Mouse (Mus musculus): Measurements from ENCODE around the gene Dad1. TPM values are rescaled to one million over a fixed set of nuclear protein-coding genes. Genes with fewer than 3 reads are reported as not detected.

The Dad1 gene
- 625 and 632 TPM in 2 replicates for polyA plus RNA-seq (2012; rRNA removed)

DNA sequence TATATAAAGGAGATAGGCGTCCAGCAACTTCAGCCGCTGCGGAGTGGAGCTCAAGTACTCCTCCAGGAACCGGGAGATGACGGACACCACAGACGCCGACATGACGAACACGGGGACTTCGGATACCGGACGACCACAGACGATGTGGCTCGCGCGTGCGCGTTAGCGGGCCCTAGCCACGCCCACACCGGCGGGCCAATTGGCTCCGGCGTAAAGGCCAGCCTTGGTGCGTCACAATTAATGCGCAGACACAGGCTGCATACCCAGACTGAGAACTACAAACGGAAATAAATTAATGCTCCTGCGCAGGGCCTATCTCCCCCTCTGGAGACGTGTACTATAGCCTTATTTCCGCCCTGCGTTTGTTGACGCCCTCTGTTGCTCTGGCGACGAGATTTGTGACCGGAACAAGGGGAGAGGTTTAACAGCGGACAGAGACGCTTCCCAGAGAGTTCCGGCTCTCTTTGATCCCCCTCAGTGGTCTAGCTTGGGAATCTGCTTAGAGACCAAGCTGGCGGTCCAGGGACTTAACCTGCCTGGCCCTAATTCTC is at the start of gene Dad1, which contains the start of gene Abhd4:
Dad1 (minus strand) TSS at position 364 of the 551 bp plus-strand sequence.
Abhd4 (plus strand) TSS at position 448 of the 551 bp plus-strand sequence.
- Histone ChIP-seq H3K27ac (ENCODE audit: control insufficient read depth, insufficient read depth, low read depth, low read length) (peak within 1 kb of the TSS; percentile 66), H3K36me3 (ENCODE audit: control insufficient read depth, insufficient read depth, low read length) (no peaks in the 10 kb centered on the region), H3K4me3 (ENCODE audit: control insufficient read depth, low read depth, low read length) (peak within 1 kb of the TSS; percentile 82), H3K27me3 (ENCODE audit: control insufficient read depth, insufficient read depth, low read length) (no peaks in the 10 kb centered on the region), H3K4me1 (ENCODE audit: control insufficient read depth, insufficient read depth, low read length) (peaks cover 4% of the 10 kb centered on the region)
- TF ChIP-seq CTCF (IDR thresholded peaks at IDR 0.05; ENCODE audit: control insufficient read depth, insufficient read depth, insufficient replicate concordance, low read depth, low read length) (no peak), POLR2A (IDR thresholded peaks at IDR 0.05; ENCODE audit: control insufficient read depth, low read depth, low read length) (peak; percentile 99)

DNA sequence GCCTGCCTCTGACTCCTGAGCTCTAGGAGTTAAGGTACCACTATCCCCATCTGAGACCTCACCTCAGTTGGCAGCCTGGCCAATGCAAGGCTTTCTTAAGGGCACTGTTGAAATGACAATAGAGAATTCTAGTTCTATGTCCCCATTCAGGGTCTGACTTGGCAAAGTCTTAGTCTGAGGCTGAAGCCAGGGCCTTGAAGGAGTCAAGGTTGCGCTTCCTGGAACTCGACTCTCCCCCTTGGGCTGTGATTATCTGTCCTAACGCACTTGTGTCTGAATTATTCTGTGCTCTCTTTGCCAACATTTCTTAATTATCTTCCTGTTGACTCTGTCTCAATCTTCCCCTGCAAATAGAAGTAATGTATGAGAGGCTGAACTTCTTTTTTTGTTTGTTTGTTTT is 46.8 kb upstream of the Dad1 start:
- H3K27ac ChIP-seq (ENCODE audit: control insufficient read depth, insufficient read depth, low read depth, low read length) = 0 out of 2 replicates have a peak overlapping the region, but pooled peaks have one; percentile 42
- TF ChIP-seq CTCF (IDR thresholded peaks at IDR 0.05; ENCODE audit: control insufficient read depth, insufficient read depth, insufficient replicate concordance, low read depth, low read length) (no peak), POLR2A (IDR thresholded peaks at IDR 0.05; ENCODE audit: control insufficient read depth, low read depth, low read length) (no peak)
- H3K4me1 ChIP-seq (ENCODE audit: control insufficient read depth, insufficient read depth, low read length) = no peaks in the 10 kb centered on the region

DNA sequence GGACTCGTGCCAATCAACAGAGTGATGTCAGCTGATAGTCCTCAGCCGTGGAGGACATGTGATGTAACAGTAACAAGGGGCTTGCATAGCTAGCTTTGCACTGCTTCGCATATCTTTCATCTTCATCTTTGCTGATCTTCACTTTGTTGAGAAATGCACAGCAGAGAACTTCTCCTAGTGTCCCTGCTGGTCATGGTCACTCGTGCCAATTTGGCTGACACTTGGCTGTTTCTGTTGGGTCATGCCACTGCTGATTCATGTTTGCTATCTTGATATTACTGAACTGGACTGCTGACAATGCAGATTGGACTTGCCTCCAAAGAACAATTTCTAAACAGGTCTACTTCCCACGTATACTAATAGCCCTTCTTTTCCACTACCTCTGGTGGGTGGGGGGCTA is 46.2 kb upstream of the Dad1 start:
- no peaks in the 10 kb centered on the region for H3K27me3 ChIP-seq (ENCODE audit: control insufficient read depth, insufficient read depth, low read length)
- TF ChIP-seq POLR2A (IDR thresholded peaks at IDR 0.05; ENCODE audit: control insufficient read depth, low read depth, low read length) = no peak
- TF ChIP-seq CTCF (IDR thresholded peaks at IDR 0.05; ENCODE audit: control insufficient read depth, insufficient read depth, insufficient replicate concordance, low read depth, low read length) = no peak
- no peaks in the 10 kb centered on the region for H3K36me3 ChIP-seq (ENCODE audit: control insufficient read depth, insufficient read depth, low read length)
- no peak overlapping the region for H3K4me3 ChIP-seq (ENCODE audit: control insufficient read depth, low read depth, low read length)
- no peak overlapping the region for H3K27ac ChIP-seq (ENCODE audit: control insufficient read depth, insufficient read depth, low read depth, low read length)
- no peaks in the 10 kb centered on the region for H3K4me1 ChIP-seq (ENCODE audit: control insufficient read depth, insufficient read depth, low read length)

More for the DNA sequence above, 46.8 kb upstream of the Dad1 start:
- no peaks in the 10 kb centered on the region for H3K36me3 ChIP-seq (ENCODE audit: control insufficient read depth, insufficient read depth, low read length)
- H3K4me3 ChIP-seq (ENCODE audit: control insufficient read depth, low read depth, low read length) = no peak overlapping the region
- H3K27me3 ChIP-seq (ENCODE audit: control insufficient read depth, insufficient read depth, low read length) = no peaks in the 10 kb centered on the region

DNA sequence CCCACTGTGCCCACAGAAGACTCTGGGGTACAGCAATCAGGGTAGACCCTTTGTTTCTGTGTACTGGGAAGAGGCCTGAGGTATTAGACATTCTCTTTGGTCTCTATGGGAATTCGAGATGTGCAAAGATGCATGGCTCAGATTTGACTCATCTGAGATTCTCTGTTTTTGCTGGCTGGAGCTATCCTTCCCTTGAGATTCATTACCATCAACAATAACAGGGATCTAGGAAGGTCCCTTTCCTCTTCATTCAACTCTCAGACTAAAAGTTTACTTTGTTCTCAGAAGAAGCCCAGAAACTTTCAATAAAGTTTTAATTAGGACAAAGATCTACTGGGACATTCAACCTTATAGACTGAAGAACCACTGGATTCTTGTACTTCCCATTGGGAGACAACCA is 30.9 kb upstream of the Dad1 start, which contains the start of gene Olfr49:
Olfr49 (minus strand) TSS at position 101 of the 400 bp plus-strand sequence.
- H3K4me1 ChIP-seq (ENCODE audit: control insufficient read depth, insufficient read depth, low read length) = no peaks in the 10 kb centered on the region
- no peak for TF ChIP-seq POLR2A (IDR thresholded peaks at IDR 0.05; ENCODE audit: control insufficient read depth, low read depth, low read length)
- no peak for TF ChIP-seq CTCF (IDR thresholded peaks at IDR 0.05; ENCODE audit: control insufficient read depth, insufficient read depth, insufficient replicate concordance, low read depth, low read length)
- H3K36me3 ChIP-seq (ENCODE audit: control insufficient read depth, insufficient read depth, low read length) = no peaks in the 10 kb centered on the region
- no peaks in the 10 kb centered on the region for H3K27me3 ChIP-seq (ENCODE audit: control insufficient read depth, insufficient read depth, low read length)
- no peak within 1 kb of the TSS for H3K4me3 ChIP-seq (ENCODE audit: control insufficient read depth, low read depth, low read length)
- H3K27ac ChIP-seq (ENCODE audit: control insufficient read depth, insufficient read depth, low read depth, low read length) = no peak within 1 kb of the TSS

DNA sequence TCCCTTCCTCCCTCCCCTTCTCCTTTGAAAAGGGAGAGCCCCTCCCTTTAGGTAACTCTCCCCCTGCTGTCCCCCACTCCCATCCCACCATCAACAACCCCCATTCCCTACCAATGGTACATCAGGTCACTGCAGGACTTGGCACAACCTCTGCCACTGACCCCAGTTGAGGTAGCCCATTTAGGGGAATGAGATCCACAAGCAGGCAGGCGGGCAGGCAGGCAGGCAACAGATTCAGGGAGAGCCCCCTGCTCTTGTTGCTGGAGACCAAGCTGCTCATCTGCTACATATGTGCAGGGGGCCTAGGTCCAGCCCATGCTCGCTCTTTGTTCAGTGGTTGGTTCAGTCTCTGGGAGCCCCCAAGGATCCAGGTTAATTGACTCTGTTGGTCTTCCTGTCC is 22.5 kb upstream of the Dad1 start:
- H3K4me3 ChIP-seq (ENCODE audit: control insufficient read depth, low read depth, low read length) = no peak overlapping the region
- H3K27ac ChIP-seq (ENCODE audit: control insufficient read depth, insufficient read depth, low read depth, low read length) = no peak overlapping the region
- H3K4me1 ChIP-seq (ENCODE audit: control insufficient read depth, insufficient read depth, low read length) = no peaks in the 10 kb centered on the region
- H3K36me3 ChIP-seq (ENCODE audit: control insufficient read depth, insufficient read depth, low read length) = no peaks in the 10 kb centered on the region
- TF ChIP-seq CTCF (IDR thresholded peaks at IDR 0.05; ENCODE audit: control insufficient read depth, insufficient read depth, insufficient replicate concordance, low read depth, low read length) = no peak
- TF ChIP-seq POLR2A (IDR thresholded peaks at IDR 0.05; ENCODE audit: control insufficient read depth, low read depth, low read length) = no peak
- no peaks in the 10 kb centered on the region for H3K27me3 ChIP-seq (ENCODE audit: control insufficient read depth, insufficient read depth, low read length)

DNA sequence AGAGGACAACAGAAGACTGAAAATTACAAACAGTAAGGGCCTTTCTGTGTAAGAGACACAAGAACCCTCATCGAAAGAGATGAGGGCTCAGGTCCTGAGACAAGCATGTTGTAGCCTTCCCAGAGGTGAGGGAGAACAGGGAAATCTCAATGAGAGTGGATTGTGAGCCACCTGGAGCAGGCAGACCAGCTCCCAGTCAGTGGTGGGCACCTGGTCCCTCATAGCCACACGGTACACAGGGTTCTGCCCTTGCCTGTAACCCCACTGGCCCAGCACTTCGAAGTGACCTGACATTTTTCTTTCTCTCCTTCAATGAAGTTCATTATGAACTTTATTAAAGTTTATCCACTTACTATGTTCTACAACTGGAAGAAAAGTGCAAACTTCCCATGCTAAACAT is 18.8 kb upstream of the Dad1 start:
- Histone ChIP-seq H3K27me3 (ENCODE audit: control insufficient read depth, insufficient read depth, low read length) (no peaks in the 10 kb centered on the region), H3K4me1 (ENCODE audit: control insufficient read depth, insufficient read depth, low read length) (no peaks in the 10 kb centered on the region), H3K4me3 (ENCODE audit: control insufficient read depth, low read depth, low read length) (no peak overlapping the region), H3K36me3 (ENCODE audit: control insufficient read depth, insufficient read depth, low read length) (no peaks in the 10 kb centered on the region; the same call in 1 of the 2 replicates), H3K27ac (ENCODE audit: control insufficient read depth, insufficient read depth, low read depth, low read length) (no peak overlapping the region)
- TF ChIP-seq CTCF (IDR thresholded peaks at IDR 0.05; ENCODE audit: control insufficient read depth, insufficient read depth, insufficient replicate concordance, low read depth, low read length) (no peak), POLR2A (IDR thresholded peaks at IDR 0.05; ENCODE audit: control insufficient read depth, low read depth, low read length) (no peak)

DNA sequence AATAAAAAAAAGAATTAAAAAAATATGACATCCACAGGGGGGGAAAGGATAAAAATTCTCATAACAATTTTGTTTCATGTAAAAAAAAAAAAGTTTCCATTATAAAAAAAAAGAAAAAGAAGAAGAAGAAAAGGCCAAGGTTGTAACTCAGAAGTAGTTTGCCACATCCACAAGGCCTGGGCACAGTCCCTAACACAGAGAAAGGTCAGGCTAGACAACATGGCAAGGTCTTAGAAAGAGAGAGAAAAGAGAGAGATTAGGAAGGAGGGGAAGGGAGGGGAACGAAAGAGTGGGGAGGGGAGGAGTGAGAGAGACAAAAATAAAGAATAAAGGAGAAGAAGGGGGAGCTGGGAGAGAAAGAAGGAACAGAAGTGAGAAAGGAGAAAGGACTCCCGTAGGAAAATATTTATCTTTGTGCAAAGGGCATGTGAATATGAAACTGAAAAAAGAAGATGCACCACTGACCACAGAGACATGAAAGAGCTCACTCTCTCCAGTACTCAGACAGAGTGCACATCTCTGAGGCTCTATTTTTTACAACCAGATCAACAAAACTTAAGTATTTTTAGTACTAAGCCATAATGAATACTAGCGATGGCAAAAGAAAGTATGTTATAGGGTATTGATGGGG is 18.2 kb upstream of the Dad1 start:
- H3K27me3 ChIP-seq (ENCODE audit: control insufficient read depth, insufficient read depth, low read length) = no peaks in the 10 kb centered on the region
- H3K4me3 ChIP-seq (ENCODE audit: control insufficient read depth, low read depth, low read length) = no peak overlapping the region
- H3K27ac ChIP-seq (ENCODE audit: control insufficient read depth, insufficient read depth, low read depth, low read length) = no peak overlapping the region
- TF ChIP-seq CTCF (IDR thresholded peaks at IDR 0.05; ENCODE audit: control insufficient read depth, insufficient read depth, insufficient replicate concordance, low read depth, low read length) (no peak), POLR2A (IDR thresholded peaks at IDR 0.05; ENCODE audit: control insufficient read depth, low read depth, low read length) (no peak)
- no peaks in the 10 kb centered on the region; the same call in 1 of the 2 replicates for H3K36me3 ChIP-seq (ENCODE audit: control insufficient read depth, insufficient read depth, low read length)
- H3K4me1 ChIP-seq (ENCODE audit: control insufficient read depth, insufficient read depth, low read length) = no peaks in the 10 kb centered on the region
